Mouse (Mus musculus) spleen, postnatal 14 days (tissue): ENCODE measurements around the gene Zfp629.
"Not testable (repeated sequence)": the region's sequence is repeated elsewhere in the genome, so short reads cannot be mapped to it uniquely, and the experiment has no call there.

Experiments
- DNase-seq, 2 experiments: peaks; one replicate each; pipeline ENCODE4 v3.0.0; 2021 to 2022; ENCODE audit warnings: low spot score in 2 of 2

The Zfp629 gene

GRCm38 (mm10) chr7:127614891-127615843, at the start of gene Zfp629:
Gene Zfp629 (minus strand): TSS chr7:127615797.
- peak in 1 of 2 experiments; percentile 29 for DNase-seq

GRCm38 (mm10) chr7:127662926-127663325, 47.3 kb upstream of the Zfp629 start:
- no peak for DNase-seq

- DNase-seq, result no peak
Observed at GRCm38 (mm10) chr7:127661833-127662232, 46.2 kb upstream of the Zfp629 start.

GRCm38 (mm10) chr7:127660882-127661281, 45.3 kb upstream of the Zfp629 start:
- no peak for DNase-seq

GRCm38 (mm10) chr7:127656946-127657345, 41.3 kb upstream of the Zfp629 start:
- peak; percentile 55 to 76 for DNase-seq

- DNase-seq, result no peak
Observed at GRCm38 (mm10) chr7:127654318-127654717, 38.7 kb upstream of the Zfp629 start.

GRCm38 (mm10) chr7:127652050-127652449, 36.5 kb upstream of the Zfp629 start:
- DNase-seq, result no peak

GRCm38 (mm10) chr7:127651624-127652023, 36.0 kb upstream of the Zfp629 start:
- DNase-seq, result no peak

- no peak for DNase-seq
Observed at GRCm38 (mm10) chr7:127649206-127649605, 33.6 kb upstream of the Zfp629 start.

- DNase-seq, result no peak
Observed at GRCm38 (mm10) chr7:127648516-127649201, 33.1 kb upstream of the Zfp629 start.

GRCm38 (mm10) chr7:127647576-127647975, 32.0 kb upstream of the Zfp629 start:
- not testable (repeated sequence) for DNase-seq

GRCm38 (mm10) chr7:127646363-127646762, 30.8 kb upstream of the Zfp629 start:
- no peak for DNase-seq

- DNase-seq, result no peak
Observed at GRCm38 (mm10) chr7:127642254-127642653, 26.7 kb upstream of the Zfp629 start.

GRCm38 (mm10) chr7:127641260-127641659, 25.7 kb upstream of the Zfp629 start:
- no peak for DNase-seq

GRCm38 (mm10) chr7:127636963-127637362, 21.4 kb upstream of the Zfp629 start:
- peak in 1 of 2 experiments; percentile 19 for DNase-seq

- no peak for DNase-seq
Observed at GRCm38 (mm10) chr7:127631416-127631815, 15.8 kb upstream of the Zfp629 start.

- no peak for DNase-seq
Observed at GRCm38 (mm10) chr7:127628646-127629045, 13.0 kb upstream of the Zfp629 start.

- peak in 1 of 2 experiments; percentile 17 for DNase-seq
Observed at GRCm38 (mm10) chr7:127626471-127626870, 10.9 kb upstream of the Zfp629 start.

GRCm38 (mm10) chr7:127626039-127626438, 10.4 kb upstream of the Zfp629 start:
- DNase-seq, result no peak

- not testable (repeated sequence) for DNase-seq
Observed at GRCm38 (mm10) chr7:127618402-127618801, 2.8 kb upstream of the Zfp629 start.

GRCm38 (mm10) chr7:127617962-127618361, 2.4 kb upstream of the Zfp629 start:
- DNase-seq, result no peak

- DNase-seq, result no peak
Observed at GRCm38 (mm10) chr7:127616881-127617280, 1.3 kb upstream of the Zfp629 start.

GRCm38 (mm10) chr7:127616336-127616735, 739 bp upstream of the Zfp629 start:
- DNase-seq, result no peak
